Mouse (Mus musculus) CH12.LX (cell line): ENCODE data around the gene Dclk2.

Experiments used
- CHD2 ChIP-seq: IDR thresholded peaks from 2 replicates; pipeline ENCODE4 v1.6.1; 2011; ENCODE audit warnings: low read length, improper control_type of control experiment
- CTCF ChIP-seq, 2 experiments: IDR thresholded peaks in 1 of 2; conservative IDR thresholded peaks in 1 of 2; 2 replicates each; pipeline ENCODE4 v1.5.1; 2011 to 2012; ENCODE audit warnings: low read depth in 2 of 2, low read length in 2 of 2, improper control_type of control experiment in 1 of 2, inconsistent platforms in 1 of 2, mild to moderate bottlenecking in 1 of 2, moderate library complexity in 1 of 2
- EP300 ChIP-seq: IDR thresholded peaks from 2 replicates; pipeline ENCODE4 v1.6.1; 2011; ENCODE audit warnings: low read length, improper control_type of control experiment
- POLR2A ChIP-seq: IDR thresholded peaks from 2 replicates; pipeline ENCODE4 v1.6.1; 2011; ENCODE audit warnings: low read depth, mild to moderate bottlenecking, improper control_type of control experiment, low read length
- USF1 ChIP-seq: IDR thresholded peaks from 2 replicates; pipeline ENCODE4 v1.6.1; 2014; ENCODE audit warnings: low read depth, mild to moderate bottlenecking, inconsistent platforms, low read length, improper control_type of control experiment
- ZNF384 ChIP-seq: IDR thresholded peaks from 2 replicates; pipeline ENCODE4 v1.6.1; 2012; ENCODE audit warnings: low read depth, low read length, improper control_type of control experiment, inconsistent platforms

GRCm38 (mm10) chr3:86739745-86740144 lies 180.9 kb downstream of the Dclk2 start:
- TF ChIP-seq CTCF (conservative IDR thresholded peaks at IDR 0.05 in 1 of 2, IDR thresholded peaks at IDR 0.05 in 1 of 2; ENCODE audit: low read depth in 2 of 2, low read length in 2 of 2): no peak
- no peak for TF ChIP-seq POLR2A
- TF ChIP-seq ZNF384: no peak
- TF ChIP-seq EP300: no peak
- TF ChIP-seq USF1: no peak
- no peak for TF ChIP-seq CHD2
